Mouse (Mus musculus) liver, adult (tissue): ENCODE measurements at regions not wholly inside any gene's neighbourhood (a gene's known extent, or its start where the extent isn't known, plus 50 kb on each side); places are given as distances from the start of the nearest gene placed in this dataset.

ENCODE experiments used
- GATA4 ChIP-seq: IDR thresholded peaks from 2 replicates; pipeline ENCODE4 v1.6.1; 2014; ENCODE audit warnings: mild to moderate bottlenecking, low read length; ENCODE audit not compliant: insufficient replicate concordance

DNA sequence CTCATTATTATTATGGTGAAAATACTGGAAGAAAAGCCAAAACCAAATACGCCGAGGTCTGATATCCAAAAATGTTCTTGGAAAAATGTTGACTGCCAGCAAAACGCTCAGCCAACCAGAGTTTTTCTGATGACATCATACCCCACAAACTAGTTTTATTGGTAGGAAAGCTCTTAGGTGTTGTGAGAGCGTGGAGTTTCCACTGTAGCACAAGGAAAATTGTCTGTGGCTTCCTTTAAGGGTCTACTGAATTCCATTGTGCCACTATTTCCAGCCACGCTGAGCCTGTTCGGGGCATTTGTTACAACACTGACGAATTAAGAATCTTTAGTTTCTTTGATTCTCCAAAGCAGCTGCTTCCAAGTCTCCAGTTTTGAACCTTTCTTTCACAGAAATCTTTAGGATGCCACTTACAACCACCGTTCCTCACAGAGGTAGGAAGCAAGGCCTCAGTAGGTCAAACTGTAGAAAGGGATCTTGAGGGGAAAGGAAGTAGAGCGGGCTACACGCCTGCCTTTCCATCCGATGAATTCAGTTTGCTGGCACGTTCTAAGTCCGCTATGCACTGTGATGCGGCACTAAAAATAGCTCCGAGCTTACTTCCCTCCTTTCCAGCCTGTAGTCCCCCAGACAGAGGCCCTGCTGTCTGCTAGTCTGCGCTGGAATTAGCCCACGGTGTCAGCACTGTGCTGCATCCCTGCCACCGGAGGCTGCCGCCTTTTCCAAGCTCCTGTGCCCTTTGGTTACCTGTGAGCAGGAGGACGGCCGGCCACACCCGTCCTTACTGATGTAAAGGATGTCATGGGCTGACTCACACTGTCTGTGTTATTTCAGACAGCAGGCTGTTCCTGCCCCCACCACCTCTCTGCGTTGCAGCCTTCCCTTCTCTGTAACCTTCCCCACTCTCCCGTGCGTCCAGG, 84.2 kb upstream of the Barx2 start:
- TF ChIP-seq GATA4 = no peak

DNA sequence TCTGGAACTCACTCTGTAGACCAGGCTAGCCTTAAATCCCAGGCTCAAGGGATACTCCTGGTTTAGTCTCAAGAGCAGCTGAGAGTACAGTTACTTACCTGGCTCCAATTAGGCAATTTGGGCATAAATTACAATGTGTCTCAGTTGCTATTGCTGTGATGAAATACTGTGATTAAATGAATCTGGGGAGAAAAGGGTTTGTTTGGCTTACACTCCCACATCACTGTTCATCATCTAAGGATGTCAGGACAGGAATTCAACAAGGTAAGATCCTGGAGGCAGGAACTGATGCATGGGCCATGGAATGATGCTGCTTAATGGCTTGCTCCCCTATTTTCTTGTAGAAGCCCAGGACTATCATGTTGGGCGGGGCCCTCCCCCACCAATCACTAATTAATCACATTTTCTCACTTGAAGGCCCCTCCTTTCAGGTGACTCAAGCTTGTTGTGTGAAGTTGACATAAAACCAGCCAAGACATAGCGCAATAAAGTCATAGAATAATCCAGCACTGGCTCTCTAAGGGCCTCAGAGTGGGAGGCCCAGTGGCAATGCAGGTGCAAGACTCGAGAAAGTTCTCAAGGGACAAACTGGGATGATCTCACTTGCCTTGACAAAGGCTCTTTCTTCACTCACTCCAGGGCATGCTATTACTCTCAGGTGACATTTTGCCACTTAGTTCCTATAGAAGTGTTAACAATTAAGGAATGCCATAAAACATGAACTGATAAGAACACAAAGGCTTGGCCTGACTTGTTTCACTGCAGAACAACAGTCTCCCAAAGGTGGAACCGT, 85.4 kb upstream of the Barx2 start:
- no peak for TF ChIP-seq GATA4

DNA sequence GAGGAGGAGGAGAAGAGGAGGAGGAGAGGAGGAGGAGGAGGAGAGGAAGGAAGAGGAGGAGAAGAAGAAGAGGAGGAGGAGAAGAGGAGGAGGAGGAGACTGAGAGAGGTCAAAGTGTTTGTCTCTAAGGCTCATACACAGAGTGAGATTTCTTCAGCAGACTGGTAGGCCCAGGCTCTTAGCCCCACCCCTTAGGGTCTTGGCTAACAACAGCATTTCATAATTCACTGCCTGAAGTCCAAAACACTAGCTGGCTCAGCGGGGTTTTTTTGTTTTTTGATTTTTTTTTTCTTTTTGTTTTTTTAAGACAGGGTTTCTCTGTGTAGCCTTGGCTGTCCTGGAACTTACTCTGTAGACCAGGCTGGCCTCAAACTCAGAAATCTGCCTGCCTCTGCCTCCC, 86.5 kb upstream of the Barx2 start:
- no peak for TF ChIP-seq GATA4

DNA sequence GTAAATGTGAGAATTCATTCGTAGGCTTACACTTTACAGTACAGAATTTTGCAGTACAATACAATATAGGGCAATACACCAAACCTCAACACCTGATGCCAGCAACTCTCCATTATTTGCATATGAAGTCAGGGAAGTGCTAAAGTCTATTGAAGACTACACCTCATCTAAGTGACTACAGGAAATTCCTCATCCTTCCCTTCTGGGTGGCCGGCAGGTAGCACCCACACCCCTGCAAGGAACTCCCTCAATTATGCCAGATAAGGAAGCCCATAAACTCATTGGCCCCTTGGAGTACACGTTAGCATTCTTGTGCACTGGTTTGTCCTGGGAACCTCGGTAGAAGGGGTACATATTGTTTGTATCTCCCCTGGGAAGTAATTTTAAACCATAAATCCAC, 89.7 kb upstream of the Barx2 start:
- TF ChIP-seq GATA4 = no peak

DNA sequence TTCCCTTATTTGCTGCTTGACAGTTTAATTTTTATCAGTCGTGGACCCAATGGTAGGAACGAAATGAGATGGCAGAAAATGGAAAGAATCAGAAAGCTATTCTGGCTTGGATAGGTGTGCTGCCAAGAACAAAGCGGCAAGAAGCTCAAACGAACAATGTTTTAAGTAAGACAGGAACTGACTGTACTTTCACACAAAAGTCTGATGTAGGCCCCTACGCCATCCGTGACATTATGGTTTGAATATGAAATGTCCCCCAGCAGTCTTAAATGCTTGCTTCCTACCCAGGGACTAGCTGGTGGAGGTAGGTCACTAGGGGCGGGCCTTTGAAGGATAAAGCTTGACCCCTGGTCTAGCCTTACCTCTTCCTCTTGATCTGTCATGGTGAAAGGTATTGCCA, 90.5 kb upstream of the Barx2 start:
- no peak for TF ChIP-seq GATA4

DNA sequence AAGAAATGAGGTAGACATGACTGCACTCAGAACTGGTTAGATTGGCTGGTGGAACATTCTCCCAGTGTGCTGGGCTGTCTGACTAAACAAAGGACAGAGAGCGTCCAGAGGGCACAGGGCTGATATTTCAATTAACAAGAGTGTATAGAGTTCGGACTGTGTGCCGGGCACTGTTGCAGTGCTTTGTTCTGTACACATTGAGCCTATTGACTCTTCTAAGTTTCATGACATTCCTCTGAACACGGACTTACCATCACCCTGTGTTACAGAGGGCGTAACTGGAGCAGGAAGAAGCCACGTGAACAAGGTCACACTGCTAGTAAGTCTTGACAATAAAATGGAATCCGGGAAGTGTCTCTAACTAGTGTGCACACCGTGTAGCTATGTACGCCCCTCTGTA, 92.1 kb upstream of the Barx2 start:
- TF ChIP-seq GATA4 = no peak

DNA sequence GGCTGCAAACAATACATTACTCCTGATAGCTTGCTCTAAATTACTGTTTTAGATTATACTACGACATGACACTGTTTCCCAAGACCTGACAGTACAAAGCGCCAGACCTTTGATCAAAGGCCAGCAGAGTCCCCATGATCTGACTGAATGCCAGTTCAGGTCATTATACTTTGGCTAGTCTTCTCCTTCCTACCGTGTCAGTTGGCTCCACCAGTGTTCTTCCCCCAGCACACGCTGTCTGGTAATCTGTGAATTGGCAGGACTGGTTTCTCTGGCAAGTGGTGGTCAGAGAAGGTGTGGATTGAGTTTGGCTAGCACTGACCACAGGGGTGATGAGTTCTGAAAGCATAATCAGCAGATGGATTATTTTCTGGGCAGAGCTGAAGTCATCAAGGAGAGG, 93.1 kb upstream of the Barx2 start:
- TF ChIP-seq GATA4 = no peak

DNA sequence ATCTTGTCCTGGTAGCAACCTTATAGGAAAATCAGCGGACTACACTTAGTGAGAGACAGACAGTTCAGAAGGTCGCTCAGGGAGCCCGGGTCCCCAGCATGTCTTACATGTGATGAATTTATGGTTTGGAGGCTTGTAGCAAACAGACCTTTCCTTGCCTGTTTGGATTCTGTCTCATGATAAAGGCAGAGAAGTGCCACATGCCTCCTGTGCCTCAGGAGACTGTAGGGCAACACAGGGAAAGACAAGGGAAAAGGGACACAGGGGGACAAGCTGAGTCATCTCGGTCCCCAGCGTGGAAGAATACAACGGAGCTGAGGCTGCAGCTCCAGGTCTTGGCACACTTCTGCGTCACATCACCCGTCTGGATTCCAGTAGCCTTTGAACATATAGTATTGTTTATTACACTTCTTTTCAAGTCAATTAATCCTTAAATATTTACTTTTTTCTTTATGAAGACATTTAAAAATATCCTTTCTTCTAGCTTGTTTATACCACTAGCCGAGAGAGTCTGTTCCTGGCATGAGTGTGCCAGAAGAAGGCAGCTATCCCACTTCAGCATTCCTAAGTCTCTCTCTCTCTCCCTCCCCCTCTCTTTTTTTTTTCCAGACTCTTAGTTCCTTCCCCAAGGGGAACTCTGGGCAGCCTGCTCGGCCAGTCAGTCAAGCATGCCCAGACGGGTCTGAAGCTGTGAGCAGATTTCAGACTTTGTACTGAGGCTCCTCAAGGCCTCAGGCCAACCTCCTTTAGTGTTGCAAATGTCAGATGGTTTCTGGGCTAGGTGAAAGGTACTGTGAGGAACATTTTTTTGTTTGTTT, 97.9 kb upstream of the Barx2 start:
- no peak for TF ChIP-seq GATA4

DNA sequence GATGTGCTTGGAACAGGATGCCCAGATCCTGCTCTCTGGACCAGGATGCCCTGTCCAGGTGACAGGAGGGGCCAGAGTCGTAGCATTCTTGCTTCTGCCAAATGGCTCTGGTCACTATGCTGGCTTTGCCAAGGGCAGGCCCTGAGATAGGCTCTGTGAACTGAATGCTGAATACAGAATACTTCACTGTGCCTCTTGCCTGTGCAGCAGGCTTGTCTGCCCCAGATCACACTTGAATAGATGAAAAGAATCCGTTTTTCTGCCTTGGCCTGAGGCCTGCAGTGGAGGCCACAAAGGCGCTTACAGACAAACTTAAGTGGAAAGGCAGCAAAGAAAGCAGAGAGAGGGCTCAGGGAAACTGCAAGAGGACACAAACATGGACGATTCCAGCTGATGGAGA, 99.7 kb upstream of the Arhgap32 start:
- no peak for TF ChIP-seq GATA4

DNA sequence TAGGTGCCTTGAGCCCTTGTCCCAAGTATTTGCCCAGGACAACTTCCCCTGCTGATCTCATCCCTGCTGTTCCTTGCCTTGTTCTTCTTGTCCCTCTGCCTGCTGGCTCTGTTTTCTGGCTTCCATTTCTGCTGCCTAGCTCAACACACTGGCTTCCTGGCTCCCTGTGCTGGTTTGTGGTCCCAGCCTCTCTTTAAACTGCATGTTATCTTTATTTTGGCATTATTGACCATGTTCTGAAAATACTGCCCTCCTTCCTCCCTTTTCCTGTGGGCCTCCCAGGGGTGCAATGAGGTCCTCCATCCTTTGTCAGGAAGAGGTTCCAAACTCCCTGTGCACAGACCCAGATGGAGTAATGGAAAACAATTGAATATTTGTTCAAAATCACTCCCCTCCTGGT, 97.9 kb upstream of the Arhgap32 start:
- TF ChIP-seq GATA4 = no peak

DNA sequence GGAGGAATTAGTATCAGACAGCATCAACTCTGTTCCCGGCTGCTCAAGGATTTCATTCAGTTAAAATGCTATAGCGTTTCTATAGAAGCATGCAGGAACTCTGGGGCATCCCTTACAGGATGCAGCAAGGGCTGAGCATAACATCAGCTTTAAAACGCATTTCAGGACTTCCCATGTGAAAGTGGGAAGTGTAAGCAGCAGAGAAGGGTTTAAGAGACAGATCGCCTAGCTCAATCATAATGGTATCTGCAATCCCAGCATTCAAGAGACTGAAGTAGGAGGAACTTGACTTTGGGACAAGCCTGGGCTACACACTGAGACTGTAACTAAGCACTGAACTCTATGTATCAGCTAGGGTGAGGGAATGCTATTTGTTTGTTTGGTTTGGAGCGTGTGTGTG, 96.2 kb upstream of the Arhgap32 start:
- TF ChIP-seq GATA4 = no peak

DNA sequence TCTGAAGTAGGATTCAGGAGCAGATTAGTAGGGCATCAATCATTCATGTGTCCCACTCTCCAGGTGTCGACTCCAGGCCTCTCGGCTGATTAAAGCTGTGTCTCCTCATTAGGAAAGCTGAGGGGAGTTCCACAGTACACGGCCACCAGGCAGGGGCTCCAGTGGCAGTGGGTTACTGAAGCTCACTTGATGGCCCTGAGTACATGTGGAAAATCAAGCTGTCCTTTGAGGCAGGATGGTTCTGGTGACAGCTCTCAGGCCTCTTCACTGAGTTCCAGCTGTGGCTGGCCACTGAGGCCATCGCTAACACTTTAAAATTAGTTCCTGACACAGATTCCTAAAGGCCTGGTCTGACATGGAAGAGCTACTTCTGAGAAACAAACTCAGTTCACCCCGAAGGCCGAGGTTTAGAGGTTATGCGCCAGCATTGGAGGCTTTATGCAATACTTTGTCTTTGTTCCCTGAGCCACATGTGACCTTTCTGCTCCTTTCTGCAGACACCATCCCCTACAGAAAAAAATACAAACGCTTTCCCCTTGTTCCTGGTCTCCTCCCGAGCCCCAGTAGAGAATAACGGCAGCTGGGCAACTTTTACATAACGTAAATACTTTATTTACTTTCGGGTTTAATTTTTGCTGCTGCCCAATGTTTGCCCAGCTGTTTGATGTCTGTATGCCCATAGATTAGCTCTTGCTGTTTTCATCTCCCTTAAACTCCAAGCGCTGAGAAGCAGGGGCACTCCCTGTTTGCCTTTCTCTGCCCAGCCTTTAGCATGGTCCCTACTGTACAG, 94.8 kb upstream of the Arhgap32 start:
- no peak for TF ChIP-seq GATA4

DNA sequence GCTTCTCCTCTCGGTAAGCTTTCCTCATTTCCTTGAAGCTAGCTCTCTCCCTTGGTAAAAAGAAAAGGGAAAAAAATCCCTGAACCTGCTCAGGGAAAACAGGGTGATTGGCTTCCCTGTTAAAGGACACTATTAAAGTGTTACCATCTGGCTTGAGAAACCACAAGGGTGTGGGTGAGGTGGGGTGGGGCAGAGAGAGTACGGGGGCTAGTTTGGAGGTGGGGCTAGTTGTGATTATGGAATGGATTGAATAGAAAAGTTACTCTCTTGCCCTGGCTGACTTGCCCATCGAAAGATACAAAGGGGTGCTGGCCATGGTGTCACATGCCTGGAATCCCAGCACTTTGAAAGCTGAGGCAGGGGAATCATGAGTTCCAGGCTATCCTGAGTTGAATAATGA, 94.2 kb upstream of the Arhgap32 start:
- no peak for TF ChIP-seq GATA4

DNA sequence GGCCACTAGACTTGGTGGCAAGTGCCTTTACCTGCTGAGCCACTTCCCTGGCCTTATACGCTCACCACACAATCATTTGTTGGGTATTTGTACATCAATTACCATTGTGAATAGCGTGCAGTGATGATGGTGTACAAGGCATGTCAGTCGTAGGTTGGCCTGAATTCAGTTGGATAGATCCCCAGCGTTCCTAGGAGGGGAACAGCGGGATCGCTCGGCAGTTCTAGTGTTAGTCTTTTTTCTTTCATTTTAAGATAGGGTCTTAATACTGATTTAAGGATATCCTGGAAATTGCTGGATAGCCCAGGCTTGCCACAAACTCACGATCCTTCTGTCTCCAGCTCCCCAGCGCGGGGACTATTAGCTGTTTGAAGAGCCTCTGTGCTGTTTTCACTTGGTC, 92.9 kb upstream of the Arhgap32 start:
- no peak for TF ChIP-seq GATA4

DNA sequence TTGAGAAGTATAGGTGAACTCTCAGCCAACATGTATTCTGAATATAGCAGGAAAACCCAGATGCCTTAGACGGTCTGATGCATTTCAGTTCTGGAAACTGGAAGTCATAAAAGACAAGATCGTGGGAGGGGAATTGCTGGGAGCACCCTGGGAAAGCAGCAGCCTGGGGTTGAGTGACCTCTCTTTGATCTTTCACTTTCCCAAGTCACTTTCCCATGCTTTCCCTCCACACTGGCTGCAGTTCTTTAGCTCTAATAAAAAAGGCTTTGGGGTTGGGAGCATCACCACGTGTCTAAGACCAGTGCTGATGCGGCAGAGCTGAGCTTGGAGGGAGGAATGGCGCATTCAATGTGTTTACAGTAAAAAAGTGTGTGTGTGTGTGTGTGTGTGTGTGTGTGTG, 91.2 kb upstream of the Arhgap32 start:
- no peak for TF ChIP-seq GATA4
